Mouse (Mus musculus) embryonic facial prominence, embryonic 10.5 days (tissue): ENCODE data around the gene Ak6. TPM values are rescaled to one million over a fixed set of nuclear protein-coding genes. Genes with fewer than 3 reads are reported as not detected.

Experiments
- DNase-seq: peaks from one replicate; pipeline ENCODE4 v3.0.0-alpha.2; 2017; ENCODE audit warnings: low spot score
- H3K27ac ChIP-seq: fragments of 300-500 bp; sonication (generic); replicated peaks from 2 replicates; pipeline ENCODE4 v1.5.1; 2016; ENCODE audit warnings: mild to moderate bottlenecking
- H3K27me3 ChIP-seq: fragments of 300-500 bp; sonication (generic); replicated peaks from 2 replicates; pipeline ENCODE4 v1.6.1; 2016; ENCODE audit warnings: low read depth, mild to moderate bottlenecking; ENCODE audit not compliant: poor library complexity, severe bottlenecking
- H3K36me3 ChIP-seq: fragments of 300-500 bp; sonication (generic); replicated peaks from 2 replicates; pipeline ENCODE4 v1.6.1; 2016; ENCODE audit warnings: mild to moderate bottlenecking, moderate library complexity
- H3K4me1 ChIP-seq: fragments of 300-500 bp; sonication (generic); 2 replicates; pipeline ENCODE4 v1.6.1; 2016
- H3K4me3 ChIP-seq: fragments of 300-500 bp; sonication (generic); 2 replicates; pipeline ENCODE4 v1.5.1; 2016; ENCODE audit warnings: mild to moderate bottlenecking, moderate library complexity
- H3K9me3 ChIP-seq: fragments of 300-500 bp; sonication (generic); 2 replicates; pipeline ENCODE4 v1.6.1; 2016; ENCODE audit warnings: mild to moderate bottlenecking
- WGBS: fragments of 180-500 bp; shearing (Covaris S2); methylation state at CpG from one replicate; pipeline ENCODE4 v1.1.7; 2016; 5-methylcytosine and 5-hydroxymethylcytosine counted together
- polyA plus RNA-seq: library from polyadenylated mRNA; unstranded; fragments of >200 nt; fragmentation: Nextera tagmentation; extraction: Ambion mirVana; gene quantifications from 2 replicates; pipeline ENCODE4 v1.2.1, GENCODE M21; 2016

Ak6 gene
- polyA plus RNA-seq: 365 and 367 TPM in 2 replicates

DNA sequence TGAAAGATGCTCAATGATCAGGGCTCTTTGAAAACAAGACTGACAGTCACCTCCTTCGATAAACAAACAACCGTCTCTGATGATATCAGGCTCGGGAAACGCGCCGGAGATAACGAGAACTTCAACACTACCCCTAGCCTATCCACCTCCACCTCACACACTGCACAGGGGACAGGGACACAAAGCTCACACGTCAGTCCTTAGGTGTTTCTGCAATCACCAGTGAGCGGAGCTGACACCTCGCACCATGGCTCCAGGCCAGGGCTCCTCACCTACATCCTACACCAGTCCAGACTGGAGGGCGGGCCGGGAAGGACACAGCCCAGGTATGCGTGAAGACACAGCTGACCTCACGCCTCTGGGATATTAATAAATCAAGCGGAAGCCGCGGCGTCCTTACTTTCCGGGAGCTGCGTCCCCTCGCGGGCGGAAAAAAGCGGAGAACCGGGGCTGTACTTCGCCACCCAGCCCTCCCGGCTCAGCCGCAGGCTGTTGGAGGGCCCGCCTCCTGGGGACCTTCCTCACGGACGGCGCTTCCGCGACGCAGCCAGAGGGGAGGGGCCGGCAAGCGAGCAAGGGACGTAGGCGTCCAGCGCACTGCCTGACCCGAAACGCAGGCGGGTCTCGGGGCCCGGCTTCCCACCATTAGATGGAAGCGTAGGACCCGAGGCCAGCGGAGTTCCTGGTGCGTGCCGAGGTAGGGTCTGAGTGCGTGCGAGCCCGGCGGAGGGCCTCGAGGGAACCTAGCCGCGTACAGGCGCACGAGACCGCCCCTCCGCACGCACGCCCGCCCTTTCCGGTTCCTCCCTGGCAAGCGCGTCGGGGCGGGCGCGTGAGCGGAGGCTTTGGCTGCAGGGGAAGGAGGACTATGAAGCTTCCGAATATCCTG, at the start of gene Ak6, which contains the start of gene Rad17:
Ak6 (plus strand) TSS at position 430 of the 889 bp plus-strand sequence.
Rad17 (minus strand) TSS at position 502 of the 889 bp plus-strand sequence.
- Histone ChIP-seq H3K27me3 (no peaks in the 10 kb centered on the region), H3K4me3 (peak within 1 kb of the TSS; percentile 97), H3K36me3 (peaks cover 41% of the 10 kb centered on the region), H3K4me1 (peaks cover 13% of the 10 kb centered on the region), H3K27ac (peak within 1 kb of the TSS; percentile 100), H3K9me3 (no peaks in the 10 kb centered on the region)
- peak; percentile 93 for DNase-seq
- WGBS: under 1% methylated on average over 73 of the region's 73 CpGs

DNA sequence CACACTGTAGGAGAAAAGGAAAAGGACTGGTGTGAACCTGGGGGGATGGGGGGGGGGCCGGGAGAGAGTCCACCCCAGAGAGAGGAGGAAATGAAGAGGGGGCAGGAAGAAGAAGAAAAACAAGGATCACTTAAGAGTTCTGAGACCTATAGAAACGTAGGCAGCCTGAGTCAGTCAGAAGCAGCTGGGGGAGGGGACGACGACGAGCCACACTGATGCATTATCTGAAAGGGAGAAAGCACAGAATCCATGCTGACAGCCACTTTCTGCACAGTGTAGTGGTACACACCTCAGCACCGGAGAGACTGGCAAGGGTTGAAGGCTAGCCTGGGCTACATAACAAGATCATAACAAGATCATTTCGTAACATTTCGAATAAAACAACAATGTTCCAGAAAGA, 49.7 kb upstream of the Ak6 start:
- DNase-seq: no peak
- H3K27me3 ChIP-seq: no peaks in the 10 kb centered on the region
- H3K4me3 ChIP-seq: no peak overlapping the region
- WGBS: 67% methylated on average over 8 of the region's 8 CpGs
- no peak overlapping the region for H3K27ac ChIP-seq
- H3K4me1 ChIP-seq: peaks cover 11% of the 10 kb centered on the region
- no peaks in the 10 kb centered on the region for H3K36me3 ChIP-seq
- H3K9me3 ChIP-seq: no peaks in the 10 kb centered on the region

DNA sequence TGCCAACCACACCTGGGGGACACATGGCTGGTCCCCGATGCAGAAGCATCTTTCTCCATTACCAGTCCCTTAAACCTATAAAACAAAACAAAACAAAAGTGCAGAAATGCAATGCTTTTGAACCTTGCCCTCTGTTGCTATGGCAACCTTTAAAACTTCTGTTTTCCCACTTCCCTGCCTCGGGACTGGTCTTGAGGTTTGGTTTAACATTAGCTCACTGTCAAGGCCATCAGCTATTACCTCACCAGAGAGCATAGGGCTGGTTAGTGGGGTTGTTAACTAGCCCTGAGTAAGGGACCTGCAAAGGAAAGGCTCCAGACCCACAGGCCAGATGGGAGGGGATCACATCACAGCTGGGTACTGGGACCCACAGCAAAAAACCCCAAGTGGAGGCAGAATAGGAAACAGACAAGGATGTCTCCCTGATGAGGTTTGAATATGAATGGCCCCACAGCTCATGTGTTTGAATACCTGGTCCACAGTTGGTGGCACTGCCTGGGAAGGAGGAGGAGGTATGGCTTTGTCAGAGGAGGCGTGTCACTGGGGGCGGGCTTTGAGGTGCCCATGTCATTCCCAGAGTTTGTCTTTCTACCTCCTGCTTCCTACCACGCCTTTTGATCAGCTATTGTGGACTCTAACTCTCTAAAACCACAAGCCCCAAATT, 48.4 kb upstream of the Ak6 start:
- Histone ChIP-seq H3K27me3 (no peaks in the 10 kb centered on the region), H3K9me3 (no peaks in the 10 kb centered on the region), H3K4me1 (0 out of 2 replicates have a peak, but pooled peaks cover 3% of the 10 kb centered on the region), H3K4me3 (no peak overlapping the region), H3K27ac (no peak overlapping the region), H3K36me3 (no peaks in the 10 kb centered on the region)
- WGBS: 73% methylated on average over 5 of the region's 5 CpGs
- DNase-seq: no peak

DNA sequence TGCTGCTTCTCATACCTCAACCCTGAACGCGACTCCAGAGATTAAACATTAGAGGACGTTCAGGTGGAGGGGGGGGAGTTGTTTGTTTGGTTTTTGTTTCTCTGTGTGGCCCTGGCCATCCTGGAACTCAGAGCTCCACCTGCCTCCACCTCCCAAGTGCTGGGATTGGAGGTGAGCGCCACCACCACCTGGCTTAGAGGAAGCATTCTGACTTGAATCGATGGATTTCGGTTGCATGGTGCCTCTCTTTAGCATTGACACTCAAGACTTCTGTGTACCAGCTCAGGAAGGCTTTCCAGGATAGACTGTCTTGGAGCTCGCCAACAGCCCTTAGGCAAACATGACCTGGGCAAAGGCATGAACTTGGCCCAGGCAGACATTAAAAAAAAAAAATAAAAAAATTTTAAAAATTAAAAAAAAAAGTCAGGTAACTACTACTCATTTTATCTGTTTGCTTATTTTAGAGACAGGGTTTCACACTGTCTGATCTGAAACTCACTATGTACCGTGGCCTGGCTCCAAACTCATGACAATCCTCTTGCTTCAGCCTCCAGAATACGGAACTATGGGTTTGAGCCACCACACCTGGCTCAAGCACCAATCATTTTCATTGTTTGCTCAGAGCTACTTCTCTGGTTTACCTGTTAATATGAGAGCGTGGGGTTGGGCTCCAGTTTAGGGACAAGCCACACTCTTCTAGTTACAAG, 47.6 kb upstream of the Ak6 start:
- 87% methylated on average over 10 of the region's 10 CpGs for WGBS
- Histone ChIP-seq H3K27me3 (no peaks in the 10 kb centered on the region), H3K36me3 (no peaks in the 10 kb centered on the region), H3K9me3 (no peaks in the 10 kb centered on the region), H3K4me1 (0 out of 2 replicates have a peak, but pooled peaks cover 3% of the 10 kb centered on the region), H3K27ac (no peak overlapping the region), H3K4me3 (no peak overlapping the region)
- no peak for DNase-seq

DNA sequence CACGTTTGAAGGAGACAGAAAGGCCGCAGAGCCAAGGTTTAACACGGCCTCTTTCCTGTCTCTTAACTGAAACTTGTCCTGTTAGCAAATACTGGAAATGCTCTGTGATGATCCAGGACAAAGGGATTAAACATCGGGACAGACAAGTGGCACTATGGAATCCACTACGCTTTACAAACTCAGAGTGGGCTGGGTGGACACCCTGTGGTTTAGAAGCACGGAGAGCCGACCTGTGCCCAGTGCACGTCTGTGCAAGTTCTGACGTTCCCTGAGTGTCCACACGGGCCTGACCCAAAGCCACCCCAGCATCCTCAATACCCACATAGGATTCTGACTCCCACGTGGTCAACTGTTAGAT, 47.1 kb upstream of the Ak6 start:
- Histone ChIP-seq H3K4me3 (no peak overlapping the region), H3K27ac (no peak overlapping the region), H3K9me3 (no peaks in the 10 kb centered on the region), H3K27me3 (no peaks in the 10 kb centered on the region), H3K4me1 (0 out of 2 replicates have a peak, but pooled peaks cover 3% of the 10 kb centered on the region), H3K36me3 (no peaks in the 10 kb centered on the region)
- WGBS: 90% methylated on average over 11 of the region's 11 CpGs
- DNase-seq: no peak

DNA sequence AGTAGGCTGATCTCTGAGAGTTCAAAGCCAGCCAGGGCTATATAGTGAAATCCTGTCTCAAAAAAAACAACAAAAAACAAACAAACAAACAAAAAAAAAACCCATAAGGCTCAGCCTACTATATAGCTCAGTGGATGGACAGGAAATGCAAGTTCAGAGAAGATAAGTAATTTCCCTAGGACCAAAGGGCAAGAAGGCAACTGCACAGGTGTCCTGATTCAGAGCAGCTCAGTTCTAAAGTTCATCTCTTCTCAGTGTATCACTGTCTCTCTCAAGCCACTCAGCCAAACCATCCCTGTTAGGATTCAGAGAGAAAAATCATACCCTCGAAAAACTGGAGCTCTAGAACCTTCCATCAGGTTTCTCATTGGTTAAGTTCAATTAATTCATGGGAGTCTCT, 44.9 kb upstream of the Ak6 start:
- Histone ChIP-seq H3K4me1 (0 out of 2 replicates have a peak, but pooled peaks cover 3% of the 10 kb centered on the region), H3K27me3 (no peaks in the 10 kb centered on the region), H3K27ac (no peak overlapping the region), H3K4me3 (no peak overlapping the region), H3K36me3 (no peaks in the 10 kb centered on the region), H3K9me3 (no peaks in the 10 kb centered on the region)
- WGBS: 77% methylated on average over 1 of the region's 1 CpGs
- DNase-seq: no peak

DNA sequence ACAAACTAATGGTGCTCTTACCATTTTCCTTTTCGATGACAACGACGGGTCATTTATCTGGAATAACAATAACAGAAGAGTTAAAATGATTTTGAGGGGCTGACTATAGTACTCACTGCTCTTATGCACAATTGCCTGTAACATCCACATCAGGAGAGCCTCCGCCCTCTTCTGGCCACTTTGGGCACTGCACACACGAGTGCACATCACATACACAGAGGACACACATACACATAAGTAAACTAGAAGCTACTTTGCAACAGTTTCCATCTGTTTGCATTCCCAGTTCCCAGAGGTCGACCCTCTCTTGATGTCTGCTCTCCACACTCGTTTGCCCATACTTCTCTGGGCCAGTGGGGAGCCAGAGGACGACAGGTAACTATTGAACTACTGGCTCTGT, 43.0 kb upstream of the Ak6 start:
- H3K9me3 ChIP-seq: no peaks in the 10 kb centered on the region
- H3K4me1 ChIP-seq: no peaks in the 10 kb centered on the region
- H3K36me3 ChIP-seq: peaks cover 5% of the 10 kb centered on the region; the same call in 1 of the 2 replicates
- 84% methylated on average over 8 of the region's 8 CpGs for WGBS
- no peak overlapping the region for H3K27ac ChIP-seq
- H3K4me3 ChIP-seq: no peak overlapping the region
- H3K27me3 ChIP-seq: no peaks in the 10 kb centered on the region
- no peak for DNase-seq

DNA sequence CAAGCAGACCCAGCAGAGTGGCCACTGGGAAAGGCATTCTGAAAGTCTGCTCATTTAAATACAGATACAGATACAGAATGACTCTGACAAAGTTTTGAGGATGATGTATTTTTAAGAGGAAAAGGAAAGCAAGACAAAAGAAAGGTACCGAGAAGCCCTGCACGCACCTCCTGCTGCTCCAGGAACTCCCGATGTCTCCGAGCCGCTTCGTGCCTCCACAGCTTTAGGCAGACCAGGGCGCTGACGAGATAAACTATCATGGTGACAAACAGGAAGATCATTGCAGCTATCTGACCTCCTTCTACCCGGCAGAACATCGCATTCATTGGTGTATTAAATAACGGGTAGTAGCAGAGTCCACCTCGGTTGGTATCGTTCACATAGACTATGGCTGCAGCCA, 39.5 kb upstream of the Ak6 start:
- Histone ChIP-seq H3K27me3 (peaks cover 10% of the 10 kb centered on the region), H3K9me3 (no peaks in the 10 kb centered on the region), H3K27ac (no peak overlapping the region), H3K36me3 (peaks cover 5% of the 10 kb centered on the region; the same call in 1 of the 2 replicates), H3K4me3 (no peak overlapping the region), H3K4me1 (peaks cover 1% of the 10 kb centered on the region)
- WGBS: 93% methylated on average over 13 of the region's 13 CpGs
- DNase-seq: no peak

DNA sequence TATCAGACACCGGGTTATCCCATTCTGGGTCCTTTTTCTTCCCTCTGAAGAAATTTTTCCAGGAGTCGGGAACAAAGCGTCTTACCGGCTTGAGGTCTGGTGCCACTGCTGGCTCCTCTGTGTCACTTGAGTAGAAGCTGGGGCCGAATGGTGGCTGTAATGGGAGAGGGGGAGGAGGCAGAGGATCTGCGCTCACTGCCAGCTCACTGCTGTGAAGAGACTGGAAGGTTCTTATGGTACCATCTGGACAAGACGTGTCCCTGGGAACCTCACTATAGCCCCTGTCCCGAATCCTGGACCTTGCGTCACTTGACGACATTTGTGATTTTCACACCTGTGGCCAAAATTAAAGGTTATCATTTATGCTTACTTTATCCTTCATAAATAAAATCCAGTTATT, 38.5 kb upstream of the Ak6 start:
- Histone ChIP-seq H3K36me3 (peaks cover 6% of the 10 kb centered on the region), H3K9me3 (no peaks in the 10 kb centered on the region), H3K27me3 (peaks cover 20% of the 10 kb centered on the region), H3K4me3 (no peak overlapping the region), H3K27ac (no peak overlapping the region), H3K4me1 (peaks cover 8% of the 10 kb centered on the region)
- DNase-seq: no peak
- WGBS: 94% methylated on average over 10 of the region's 10 CpGs

DNA sequence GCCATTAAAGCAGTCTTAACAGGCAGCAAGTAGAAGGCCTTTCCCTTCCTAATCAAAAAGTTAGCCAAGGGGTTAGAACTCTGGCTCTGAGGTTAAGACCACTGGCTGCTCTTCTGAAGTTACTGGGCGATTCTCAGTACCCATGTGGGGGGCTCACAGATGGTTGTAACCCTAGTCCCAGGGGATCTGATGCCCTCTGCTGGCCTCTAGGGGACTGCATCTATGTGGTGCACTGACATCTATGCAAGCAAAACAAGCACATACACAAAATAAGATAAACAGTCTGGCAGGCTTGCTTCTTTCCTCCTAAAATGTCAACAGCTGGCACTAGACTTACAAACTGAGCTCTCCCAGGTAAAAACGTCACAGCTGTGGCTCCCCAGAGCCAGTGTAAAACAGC, 37.9 kb upstream of the Ak6 start:
- 55% methylated on average over 2 of the region's 2 CpGs for WGBS

DNA sequence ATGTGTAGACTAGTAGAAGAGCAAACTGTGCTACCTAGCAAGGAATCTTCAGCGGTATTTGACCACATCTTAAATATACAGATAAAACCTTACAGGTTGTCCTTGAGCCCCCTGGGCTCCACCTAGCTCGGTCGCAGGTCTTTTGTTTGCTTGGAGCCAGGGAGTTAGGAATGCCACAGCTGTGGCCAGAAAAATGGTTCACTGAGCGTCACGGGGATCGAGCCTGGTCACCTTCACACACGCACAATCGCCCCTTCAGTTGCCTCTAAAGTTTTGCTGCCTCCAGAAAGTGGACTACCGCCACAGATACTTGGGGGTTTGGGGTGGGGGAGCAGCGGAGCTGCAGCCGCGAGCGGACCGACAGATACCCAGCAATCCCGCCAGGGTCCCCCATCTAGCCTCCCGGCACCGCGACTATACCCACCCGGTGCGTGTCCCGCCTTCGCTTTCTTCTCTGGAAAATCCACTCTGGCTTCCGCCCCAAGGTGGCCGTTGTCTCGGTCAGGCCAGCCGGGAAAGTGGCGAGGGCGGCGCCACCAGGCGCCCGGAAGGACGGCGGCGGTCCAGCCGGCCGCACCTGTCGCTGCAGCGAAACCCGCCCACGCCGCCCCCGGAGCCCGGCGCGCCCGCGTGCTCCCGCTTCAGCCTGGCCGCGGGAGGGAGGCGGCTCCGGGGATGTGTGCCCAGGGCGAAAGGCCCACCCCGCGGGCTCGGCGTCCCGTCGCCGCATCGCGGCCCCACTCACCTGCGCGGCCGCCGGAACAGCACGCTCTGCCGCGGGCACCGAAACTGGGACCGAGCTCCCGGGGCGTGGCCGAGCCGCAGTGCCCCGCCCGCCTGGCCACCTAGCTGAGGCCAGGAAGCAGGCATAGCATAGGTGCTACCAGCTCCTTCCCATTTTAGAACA, 34.3 kb upstream of the Ak6 start, which contains the start of gene Marveld2:
Marveld2 (minus strand) TSS at position 791 of the 907 bp plus-strand sequence.
- H3K27me3 ChIP-seq: peaks cover 27% of the 10 kb centered on the region
- 2% methylated on average over 77 of the region's 77 CpGs for WGBS
- DNase-seq: peak; percentile 61
- peak within 1 kb of the TSS; percentile 75 for H3K4me3 ChIP-seq
- H3K36me3 ChIP-seq: peaks cover 44% of the 10 kb centered on the region
- peak within 1 kb of the TSS; percentile 69 for H3K27ac ChIP-seq
- H3K9me3 ChIP-seq: no peaks in the 10 kb centered on the region
- H3K4me1 ChIP-seq: peaks cover 8% of the 10 kb centered on the region

More for the DNA sequence above, 37.9 kb upstream of the Ak6 start:
- H3K9me3 ChIP-seq: no peaks in the 10 kb centered on the region
- H3K4me3 ChIP-seq: no peak overlapping the region
- H3K27me3 ChIP-seq: peaks cover 26% of the 10 kb centered on the region
- no peak for DNase-seq
- peaks cover 13% of the 10 kb centered on the region for H3K36me3 ChIP-seq
- H3K4me1 ChIP-seq: peaks cover 8% of the 10 kb centered on the region
- no peak overlapping the region for H3K27ac ChIP-seq
